ENCODE assay signal across 11 mouse cellular contexts in the genomic region with DNA sequence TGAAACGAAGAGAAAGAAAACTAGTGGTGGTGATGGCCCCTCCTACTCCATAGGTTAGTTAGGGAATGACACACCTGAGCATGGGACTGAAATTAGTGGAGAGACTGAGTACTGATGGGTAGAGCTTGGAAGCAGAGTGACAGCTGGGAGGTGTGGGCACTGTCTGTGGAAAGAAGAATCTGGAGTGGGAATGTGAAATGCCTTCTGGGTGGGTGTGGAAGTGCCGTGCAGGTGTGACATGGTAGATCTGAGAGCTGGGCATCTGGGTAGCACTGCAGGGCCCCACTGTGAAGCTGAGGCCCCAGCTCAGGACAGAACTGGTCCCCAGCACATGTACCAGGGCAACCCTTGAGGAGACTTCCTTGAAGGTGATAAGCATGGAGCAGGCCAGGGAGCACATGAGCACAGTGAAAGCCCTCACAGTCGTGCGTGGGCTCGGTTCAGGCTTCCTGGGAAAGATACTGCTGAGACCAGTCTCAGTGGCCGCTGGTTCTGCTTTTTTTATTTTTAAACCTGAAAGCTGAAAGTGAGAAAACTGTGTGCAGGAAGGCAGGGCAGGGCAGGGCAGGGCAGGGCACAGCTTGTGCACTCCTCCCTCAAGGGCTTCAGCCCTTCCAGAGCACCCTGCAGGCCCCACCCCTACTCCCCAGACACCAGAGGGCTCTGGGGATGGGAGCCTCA. TPM values are rescaled to one million over a fixed set of nuclear protein-coding genes. Genes with fewer than 3 reads are reported as not detected.
DNase-seq lines count a peak whose midpoint lies in the region; ATAC-seq and TF ChIP-seq lines count a peak whose summit lies in the region.
"Had no signal": no experiment of that assay in that cellular context is flagged by ENCODE, and none has a peak within 500 bp of the region (broad histone marks: within the 10 kb centered on the region; RNA-seq: fewer than 3 reads in every experiment).

No protein-coding gene starts in this region.

- H3K9me3 ChIP-seq in heart, embryonic 15.5 days (replicated peaks) = no peaks in the 10 kb centered on the region
- no peaks in the 10 kb centered on the region for H3K9me3 ChIP-seq in intestine, embryonic 14.5 days (ENCODE audit: control insufficient read depth, low read length)

- peaks cover 54% of the 10 kb centered on the region for H3K36me3 ChIP-seq in heart, embryonic 15.5 days
- H3K36me3 ChIP-seq in intestine, embryonic 14.5 days (ENCODE audit: control insufficient read depth, insufficient read depth, low read length) = peaks cover 68% of the 10 kb centered on the region

- no peak for TF ChIP-seq CTCF in bone marrow, adult 2 months (IDR thresholded peaks at IDR 0.05; ENCODE audit: control insufficient read depth, insufficient read depth, low read length)

- H3K27ac ChIP-seq in heart, embryonic 15.5 days = peak overlapping the region; percentile 18; the same call in 1 of the 2 replicates
- H3K27ac ChIP-seq in bone marrow, adult 2 months (ENCODE audit: control insufficient read depth, insufficient read depth, low read depth, low read length, poor library complexity) = peak overlapping the region; percentile 69
- peak overlapping the region; percentile 70; the same call in 1 of the 2 replicates for H3K27ac ChIP-seq in intestine, embryonic 14.5 days (ENCODE audit: low read depth)

- no peak for DNase-seq in heart, postnatal 36 days
- DNase-seq in intestine, embryonic 14.5 days (ENCODE audit: low spot score) = no peak
- peak; percentile 43 for DNase-seq in lung, postnatal 36 days
- DNase-seq in T-cell, adult 2 months (ENCODE audit: low spot score) = no peak
- no peak for DNase-seq in layer of hippocampus, postnatal 14 days (ENCODE audit: low spot score in 2 of 2)
- DNase-seq in ovary, adult 18-20 months (ENCODE audit: low spot score) = no peak
- DNase-seq: adrenal gland, adult 2 months; heart, postnatal 4 days had no signal

- no peak for ATAC-seq in heart, embryonic 15.5 days (replicated peaks; ENCODE audit: insufficient number of reproducible peaks, insufficient read depth, low FRiP score, low read depth)
- ATAC-seq in intestine, embryonic 14.5 days (replicated peaks; ENCODE audit: low FRiP score, low TSS enrichment, low read depth) = no peak

- H3K27me3 ChIP-seq in heart, embryonic 15.5 days = no peaks in the 10 kb centered on the region
- no peaks in the 10 kb centered on the region for H3K27me3 ChIP-seq in intestine, embryonic 14.5 days (replicated peaks; ENCODE audit: control insufficient read depth, insufficient read depth, low read length)

- H3K4me1 ChIP-seq in heart, embryonic 15.5 days (replicated peaks) = no peaks in the 10 kb centered on the region; the same call in 1 of the 2 replicates
- no peaks in the 10 kb centered on the region; the same call in 1 of the 2 replicates for H3K4me1 ChIP-seq in bone marrow, adult 2 months (ENCODE audit: control insufficient read depth, insufficient read depth, low read length)
- H3K4me1 ChIP-seq in intestine, embryonic 14.5 days (replicated peaks; ENCODE audit: control insufficient read depth, insufficient read depth, low read length) = 0 out of 2 replicates have a peak, but pooled peaks cover 4% of the 10 kb centered on the region

- no peak overlapping the region for H3K4me3 ChIP-seq in heart, embryonic 15.5 days
- no peak overlapping the region for H3K4me3 ChIP-seq in bone marrow, adult 2 months (replicated peaks; ENCODE audit: control insufficient read depth, low read depth, low read length)
- H3K4me3 ChIP-seq in intestine, embryonic 14.5 days (ENCODE audit: low read depth, low read length) = no peak overlapping the region

- H3K9ac ChIP-seq in heart, embryonic 15.5 days = no peak overlapping the region
- 0 out of 2 replicates have a peak overlapping the region, but pooled peaks have one; percentile 3 for H3K9ac ChIP-seq in intestine, embryonic 14.5 days (ENCODE audit: low read length)

- intact Hi-C loops in heart, postnatal 36 days (cut with DNase I) = loop anchor here (10.0 kb wide), 1 partner anchor 344 kb away; a partner anchor contains a TSS

- TF ChIP-seq POLR2A in bone marrow, adult 2 months (IDR thresholded peaks at IDR 0.05; ENCODE audit: borderline replicate concordance, control insufficient read depth, low read depth, low read length) = no peak

- no peak overlapping the region for H3K4me2 ChIP-seq in heart, embryonic 15.5 days
- H3K4me2 ChIP-seq in intestine, embryonic 14.5 days (ENCODE audit: low read length) = no peak overlapping the region
- H3K4me2 ChIP-seq: liver, embryonic 11.5 days had no signal

- 62% methylated on average over 6 of the region's 6 CpGs for WGBS in heart, embryonic 15.5 days
- WGBS in bone marrow, adult 2 months = 38% methylated on average over 6 of the region's 6 CpGs
- WGBS in intestine, embryonic 14.5 days = 74% methylated on average over 6 of the region's 6 CpGs

RNA-seq across cellular contexts. Expression of a gene that starts 51.7 kb away (rescaled TPM):
- polyA plus RNA-seq in heart, embryonic 15.5 days (2015; fragmentation: Nextera tagmentation; extraction: Ambion mirVana) = 6.8 and 9.6 TPM in 2 replicates
- total RNA-seq in heart, postnatal 36 days (2021) = 1 to 10 TPM; 6.4 to 7.4 TPM
- 6.4 and 12.2 TPM in 2 replicates for polyA plus RNA-seq in bone marrow, adult 2 months (2011; ENCODE audit: insufficient read depth, insufficient read length, low replicate concordance, missing spikeins)
- 15.9 and 17.1 TPM in 2 replicates for polyA plus RNA-seq in intestine, embryonic 14.5 days (2014; fragmentation: Nextera tagmentation; extraction: Ambion mirVana)
- total RNA-seq in layer of hippocampus, postnatal 14 days (2021) = 10 to 100 TPM; 11.9 to 16.8 TPM

RNA-seq across cellular contexts. Expression of a gene that starts 51.8 kb away (rescaled TPM):
- 58.1 and 76.7 TPM in 2 replicates for polyA plus RNA-seq in heart, embryonic 15.5 days (2015; fragmentation: Nextera tagmentation; extraction: Ambion mirVana)
- 10 to 100 TPM; 52.5 to 53.3 TPM for total RNA-seq in heart, postnatal 36 days (2021)
- polyA plus RNA-seq in bone marrow, adult 2 months (2011; ENCODE audit: insufficient read depth, insufficient read length, low replicate concordance, missing spikeins) = 10.9 and 12.1 TPM in 2 replicates
- 133 and 140 TPM in 2 replicates for polyA plus RNA-seq in intestine, embryonic 14.5 days (2014; fragmentation: Nextera tagmentation; extraction: Ambion mirVana)
- total RNA-seq in layer of hippocampus, postnatal 14 days (2021) = 10 to 100 TPM; 28.2 to 29.7 TPM

Comparison
In these comparisons a context has a peak if more than half of its experiments do, and no peak if none do; other contexts are left out.
1. H3K27ac ChIP-seq: peak in every context shown above with its lines; median percentile 70 in intestine, embryonic 14.5 days; 69 in bone marrow, adult 2 months; 18 in heart, embryonic 15.5 days.